Mouse (Mus musculus): ENCODE results near the gene 4921507P07Rik.
A peak's percentile ranks its signal among the peaks of the same experiment; 100 is the strongest.

GRCm38 (mm10) chr6:50596301-50597211 is at the start of gene 4921507P07Rik:
- TF ChIP-seq CTCF (IDR thresholded peaks at IDR 0.05; ENCODE audit: control insufficient read depth, insufficient read depth, insufficient replicate concordance, low read depth, low read length): peak; percentile 64; the same call in 1 of the 2 replicates
- TF ChIP-seq POLR2A (IDR thresholded peaks at IDR 0.05; ENCODE audit: control insufficient read depth, low read depth, low read length): peak; percentile 67

Measured in testis, adult 2 months (tissue).